Mouse (Mus musculus) brain, embryonic 14.5 days (tissue): ENCODE results near the gene Tyrp1.

Experiments
- CTCF ChIP-seq: fragments of 200-500 bp; IDR thresholded peaks from 2 replicates; pipeline ENCODE4 v1.5.1; 2012; ENCODE audit warnings: inconsistent platforms, mild to moderate bottlenecking, moderate library complexity, borderline replicate concordance; ENCODE audit not compliant: insufficient read depth, insufficient read length; ENCODE audit errors: extremely low read depth
- POLR2A ChIP-seq: fragments of 200-500 bp; IDR thresholded peaks from 2 replicates; pipeline ENCODE4 v1.6.1; 2012; ENCODE audit warnings: mild to moderate bottlenecking, inconsistent platforms, borderline replicate concordance; ENCODE audit not compliant: poor library complexity, insufficient read depth, insufficient read length, severe bottlenecking; ENCODE audit errors: extremely low read depth

DNA sequence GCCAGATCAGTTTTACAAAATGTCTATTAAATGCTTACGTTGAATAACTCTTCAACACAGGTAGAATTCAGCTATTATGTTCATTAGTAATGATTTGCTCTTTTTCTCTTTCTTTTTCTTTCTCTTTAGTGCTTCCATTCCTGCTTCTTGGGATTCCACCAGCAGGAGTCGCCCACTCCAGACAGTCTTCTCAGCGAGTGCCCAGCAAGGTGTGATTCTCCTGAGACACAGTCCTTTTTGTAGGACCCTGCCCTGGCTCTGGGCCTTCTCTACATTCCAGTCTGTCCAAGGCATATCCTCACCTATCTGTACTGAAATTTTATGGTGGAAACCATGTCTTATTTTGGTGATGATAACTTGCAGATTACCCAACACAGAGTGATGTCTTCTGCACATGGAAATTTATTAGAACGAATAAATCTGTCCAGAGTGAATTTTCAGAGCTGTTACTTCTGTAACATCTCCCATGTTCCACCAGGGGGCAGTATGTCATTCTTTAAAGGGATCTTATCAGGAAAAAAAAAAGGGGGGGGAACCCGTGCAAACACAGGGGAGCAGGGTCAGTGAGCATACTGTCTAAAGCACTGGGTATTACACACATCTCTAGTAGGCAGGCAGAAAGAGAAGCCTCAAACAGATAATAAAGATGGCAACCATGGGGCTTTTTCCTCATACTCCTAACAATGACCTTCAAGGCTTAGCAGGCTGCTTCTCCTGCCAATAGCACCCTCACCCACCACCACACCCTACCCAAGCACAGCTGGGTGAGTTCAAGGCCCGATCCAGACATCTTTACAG is 39.1 kb downstream of the Tyrp1 start:
- TF ChIP-seq CTCF, result peak; percentile 41; the same call in 1 of the 2 replicates
- TF ChIP-seq POLR2A, result no peak
